Mouse (Mus musculus) megakaryocyte, embryonic 14.5 days (primary cell): Measurements from ENCODE around the gene Poln.

Source experiments
- FLI1 ChIP-seq: IDR thresholded peaks from 2 replicates; pipeline ENCODE4 v1.6.1; 2012; ENCODE audit warnings: low read length, inconsistent platforms, mixed read lengths
- GATA1 ChIP-seq: IDR thresholded peaks from 3 replicates; pipeline ENCODE4 v1.6.1; 2012; ENCODE audit warnings: mixed read lengths, low read length, inconsistent platforms, borderline replicate concordance

DNA sequence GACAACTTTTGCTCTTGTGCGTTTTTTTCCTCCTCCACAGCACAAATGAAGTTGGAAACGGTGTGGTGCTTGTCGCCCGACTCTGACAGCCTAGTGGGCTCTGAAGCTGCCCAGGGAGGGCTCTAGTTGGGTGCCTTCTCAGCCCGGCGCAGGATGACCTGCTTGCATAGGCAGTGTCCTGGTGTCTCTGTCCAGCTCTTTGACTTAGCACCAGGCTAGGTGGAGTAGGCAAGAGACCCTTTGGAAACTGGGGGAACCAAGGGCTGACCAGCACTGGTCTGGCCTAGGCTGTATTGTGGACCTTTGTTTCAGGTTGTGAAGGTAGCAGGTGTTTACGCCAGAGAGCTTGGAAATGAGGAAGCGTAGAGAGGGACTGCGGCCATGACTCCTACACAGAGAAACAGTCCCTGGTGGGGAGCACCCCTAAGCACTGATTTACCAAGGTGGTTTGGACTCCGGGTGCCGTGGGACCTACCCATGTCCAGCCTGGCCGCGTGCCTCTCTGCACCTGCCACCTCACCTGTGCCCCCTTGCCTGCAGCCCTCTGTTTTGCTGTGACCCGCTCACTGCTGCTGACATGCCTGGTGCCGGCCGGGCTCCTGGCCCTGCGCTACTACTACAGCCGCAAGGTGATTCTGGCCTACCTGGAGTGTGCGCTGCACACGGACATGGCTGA is 171.3 kb downstream of the Poln start:
- TF ChIP-seq FLI1, result no peak
- no peak for TF ChIP-seq GATA1
